Mouse (Mus musculus): ENCODE results near the gene Cldn20.

The Cldn20 gene

GRCm38 (mm10) chr17:3532254-3532653 lies at the start of gene Cldn20:
Gene Cldn20, plus strand, starts transcription at chr17:3532554.
- no peak for DNase-seq

GRCm38 (mm10) chr17:3483091-3483490 lies 49.3 kb upstream of the Cldn20 start:
- no peak for DNase-seq

- DNase-seq: no peak
These were observed 46.5 kb upstream of the Cldn20 start for GRCm38 (mm10) chr17:3485851-3486250.

GRCm38 (mm10) chr17:3487211-3487610 lies 45.1 kb upstream of the Cldn20 start:
- DNase-seq: no peak

GRCm38 (mm10) chr17:3487721-3488601 lies 44.4 kb upstream of the Cldn20 start:
- DNase-seq: peak; percentile 16

- DNase-seq: no peak
These were observed 42.0 kb upstream of the Cldn20 start for GRCm38 (mm10) chr17:3490216-3490895.

GRCm38 (mm10) chr17:3491065-3491464 lies 41.3 kb upstream of the Cldn20 start:
- no peak for DNase-seq

- DNase-seq: no peak
These were observed 40.7 kb upstream of the Cldn20 start for GRCm38 (mm10) chr17:3491667-3492066.

GRCm38 (mm10) chr17:3495576-3495975 lies 36.8 kb upstream of the Cldn20 start:
- DNase-seq: no peak

- DNase-seq: no peak
These were observed 36.3 kb upstream of the Cldn20 start for GRCm38 (mm10) chr17:3496080-3496479.

GRCm38 (mm10) chr17:3498086-3498485 lies 34.3 kb upstream of the Cldn20 start:
- DNase-seq: peak; percentile 70

- no peak for DNase-seq
These were observed 33.8 kb upstream of the Cldn20 start for GRCm38 (mm10) chr17:3498580-3498979.

- DNase-seq: no peak
These were observed 32.9 kb upstream of the Cldn20 start for GRCm38 (mm10) chr17:3499468-3499867.

GRCm38 (mm10) chr17:3500076-3500475 lies 32.3 kb upstream of the Cldn20 start:
- DNase-seq: no peak

GRCm38 (mm10) chr17:3500936-3501335 lies 31.4 kb upstream of the Cldn20 start:
- DNase-seq: no peak

- no peak for DNase-seq
These were observed 26.6 kb upstream of the Cldn20 start for GRCm38 (mm10) chr17:3505711-3506110.

GRCm38 (mm10) chr17:3506508-3506907 lies 25.8 kb upstream of the Cldn20 start:
- DNase-seq: no peak

GRCm38 (mm10) chr17:3509841-3510240 lies 22.5 kb upstream of the Cldn20 start:
- DNase-seq: peak; percentile 74

- DNase-seq: no peak
These were observed 18.0 kb upstream of the Cldn20 start for GRCm38 (mm10) chr17:3514316-3514715.

- DNase-seq: no peak
These were observed 16.5 kb upstream of the Cldn20 start for GRCm38 (mm10) chr17:3515851-3516250.

- DNase-seq: no peak
These were observed 15.9 kb upstream of the Cldn20 start for GRCm38 (mm10) chr17:3516406-3516805.

- no peak for DNase-seq
These were observed 12.0 kb upstream of the Cldn20 start for GRCm38 (mm10) chr17:3520344-3520743.

- no peak for DNase-seq
These were observed 4.4 kb upstream of the Cldn20 start for GRCm38 (mm10) chr17:3527841-3528471.

- no peak for DNase-seq
These were observed 2.8 kb upstream of the Cldn20 start for GRCm38 (mm10) chr17:3529523-3529922.

Measured in retina, postnatal 1 day (tissue).